Mouse (Mus musculus): ENCODE data around the gene Vps26a. TPM values are rescaled to one million over a fixed set of nuclear protein-coding genes. Genes with fewer than 3 reads are reported as not detected.

The Vps26a gene
- polyA plus RNA-seq, 1 experiment = 25.6 TPM

DNA sequence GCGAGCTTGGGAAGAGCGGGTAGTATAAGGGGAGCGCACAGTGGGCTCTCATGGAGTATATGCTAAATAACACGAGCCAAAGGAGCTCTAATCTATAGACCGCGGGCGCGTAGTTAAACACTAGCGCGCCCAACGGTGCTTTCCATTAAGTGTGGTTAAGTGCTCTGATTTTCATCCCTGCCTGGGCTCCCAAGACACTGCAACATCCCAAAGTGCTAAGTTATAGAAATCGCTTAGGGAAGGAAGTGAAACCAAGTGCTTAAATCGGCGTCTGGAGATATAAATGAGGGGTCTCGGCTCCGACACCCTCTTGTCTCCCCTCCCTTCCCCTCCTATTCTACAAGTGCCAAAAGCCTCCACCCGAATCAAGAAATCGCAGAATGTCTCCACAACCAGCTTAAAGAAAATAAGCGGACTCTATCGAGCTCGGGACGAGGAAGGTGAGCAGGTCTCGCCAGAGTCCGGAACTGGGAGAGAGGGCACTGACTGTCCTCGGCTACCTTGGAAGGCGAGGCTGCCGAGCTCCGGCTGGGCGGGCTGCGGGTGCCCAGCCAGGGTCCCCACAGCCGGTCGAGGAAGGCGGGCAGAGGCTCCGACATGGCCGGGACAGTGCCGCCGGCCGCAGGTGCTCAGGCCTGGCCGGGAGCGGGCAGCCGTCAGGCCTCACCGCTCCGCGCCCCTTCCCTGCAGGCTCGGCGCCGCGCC is 575 bp downstream of the Vps26a start:
- Histone ChIP-seq H3ac (ENCODE audit: control insufficient read depth, insufficient read length) (peak overlapping the region; percentile 24), H3K4me2 (ENCODE audit: low read depth) (peak overlapping the region; percentile 91), H3K4me3 (peak overlapping the region; percentile 70), H3K36me3 (ENCODE audit: control insufficient read depth, insufficient read depth) (no peaks in the 10 kb centered on the region), H3K27me3 (ENCODE audit: control insufficient read depth, insufficient read depth, insufficient read length) (no peaks in the 10 kb centered on the region), H3K79me2 (ENCODE audit: control insufficient read depth, insufficient read depth) (peaks cover 50% of the 10 kb centered on the region)
- TF ChIP-seq MYOD1 (IDR thresholded peaks at IDR 0.05; ENCODE audit: control insufficient read depth in 1 of 3, insufficient read length in 2 of 3, low read depth in 2 of 3) (peak in 1 of 3 experiments; percentile 51), TCF12 (IDR thresholded peaks at IDR 0.05; ENCODE audit: insufficient read depth, poor library complexity, severe bottlenecking) (no peak)

DNA sequence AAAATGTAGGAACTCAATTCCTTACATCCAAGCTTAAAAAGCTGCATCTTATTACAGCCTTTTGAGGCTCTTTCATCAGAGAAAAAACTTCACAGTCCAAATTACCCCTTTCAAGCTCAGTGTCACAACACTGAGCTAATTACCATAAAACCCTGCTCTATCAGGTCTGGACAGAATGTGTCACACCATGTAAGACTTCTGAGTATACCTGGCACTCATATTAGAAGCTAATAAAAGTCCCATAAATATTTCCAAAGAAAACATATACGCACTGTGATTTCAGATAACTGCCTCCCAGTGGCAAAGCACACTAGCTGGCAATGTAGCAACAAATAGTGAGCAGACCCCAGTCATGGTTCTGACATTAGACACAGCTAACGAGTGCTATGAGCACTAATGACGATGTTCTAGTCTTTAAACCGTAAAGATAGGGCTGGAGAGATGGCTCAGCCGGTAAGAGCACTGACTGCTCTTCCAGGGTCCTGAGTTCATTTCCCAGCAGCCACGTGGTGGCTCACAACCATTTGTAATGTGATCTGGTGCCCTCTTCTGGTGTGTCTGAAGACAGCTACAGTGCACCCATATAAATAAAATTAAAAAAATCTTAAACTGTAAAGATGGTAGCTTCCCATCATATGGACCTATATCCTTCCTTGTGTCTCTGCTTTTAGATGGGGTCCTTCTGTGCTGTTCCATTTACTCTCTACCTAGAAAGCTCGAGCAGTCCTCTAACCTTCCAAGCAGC is 5.3 kb downstream of the Vps26a start:
- H3K4me3 ChIP-seq = no peak overlapping the region
- H3K79me2 ChIP-seq (ENCODE audit: control insufficient read depth, insufficient read depth) = peaks cover 82% of the 10 kb centered on the region
- no peak overlapping the region for H3K4me2 ChIP-seq (ENCODE audit: low read depth)
- no peaks in the 10 kb centered on the region for H3K27me3 ChIP-seq (ENCODE audit: control insufficient read depth, insufficient read depth, insufficient read length)
- H3K36me3 ChIP-seq (ENCODE audit: control insufficient read depth, insufficient read depth) = peaks cover 5% of the 10 kb centered on the region
- TF ChIP-seq POLR2A (IDR thresholded peaks at IDR 0.05; ENCODE audit: insufficient read length, low read depth) (no peak), MYOD1 (IDR thresholded peaks at IDR 0.05; ENCODE audit: control insufficient read depth in 1 of 3, insufficient read length in 2 of 3, low read depth in 2 of 3) (no peak), CEBPB (IDR thresholded peaks at IDR 0.05; ENCODE audit: insufficient read depth, poor library complexity, severe bottlenecking) (no peak), REST (IDR thresholded peaks at IDR 0.05; ENCODE audit: insufficient read depth, insufficient read length) (no peak), POLR2AphosphoS2 (IDR thresholded peaks at IDR 0.05; ENCODE audit: insufficient read length, low read depth) (no peak), SRF (IDR thresholded peaks at IDR 0.05; ENCODE audit: control insufficient read depth, insufficient read length, low read depth) (no peak), MYOG (IDR thresholded peaks at IDR 0.05; ENCODE audit: control insufficient read depth in 1 of 3, insufficient read depth in 1 of 3, insufficient read length in 2 of 3, low read depth in 2 of 3) (no peak)
- no peak overlapping the region for H3ac ChIP-seq (ENCODE audit: control insufficient read depth, insufficient read length)

DNA sequence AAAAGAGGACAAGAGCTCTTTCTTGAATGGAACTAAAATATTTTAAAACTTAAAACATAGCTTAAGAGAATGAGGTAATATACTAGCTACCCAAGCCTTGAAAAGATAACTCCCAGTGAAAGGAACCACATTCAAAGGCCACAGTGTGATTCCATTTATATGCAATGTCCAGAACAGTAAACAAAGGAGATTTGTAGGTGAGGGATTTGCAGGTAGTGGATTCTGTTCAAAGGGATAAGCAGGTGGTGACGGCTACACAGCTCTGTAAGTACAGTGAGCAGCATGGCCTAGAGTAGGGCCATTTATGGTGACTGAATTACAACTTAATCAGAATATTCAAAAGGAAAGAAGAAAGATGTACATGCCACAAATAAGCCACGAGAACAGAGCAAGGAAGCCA is 9.6 kb downstream of the Vps26a start:
- peaks cover 5% of the 10 kb centered on the region for H3K36me3 ChIP-seq (ENCODE audit: control insufficient read depth, insufficient read depth)
- no peak overlapping the region for H3ac ChIP-seq (ENCODE audit: control insufficient read depth, insufficient read length)
- H3K4me2 ChIP-seq (ENCODE audit: low read depth) = no peak overlapping the region
- TF ChIP-seq POLR2A (IDR thresholded peaks at IDR 0.05; ENCODE audit: insufficient read length, low read depth) (no peak), TCF12 (IDR thresholded peaks at IDR 0.05; ENCODE audit: insufficient read depth, poor library complexity, severe bottlenecking) (no peak), USF1 (IDR thresholded peaks at IDR 0.05; ENCODE audit: low read depth) (no peak), CEBPB (IDR thresholded peaks at IDR 0.05; ENCODE audit: insufficient read depth, poor library complexity, severe bottlenecking) (no peak), SRF (IDR thresholded peaks at IDR 0.05; ENCODE audit: control insufficient read depth, insufficient read length, low read depth) (no peak), TCF3 (IDR thresholded peaks at IDR 0.05; ENCODE audit: insufficient read length, low read depth) (no peak)
- H3K79me2 ChIP-seq (ENCODE audit: control insufficient read depth, insufficient read depth) = peaks cover 78% of the 10 kb centered on the region
- H3K4me3 ChIP-seq = no peak overlapping the region
- no peaks in the 10 kb centered on the region for H3K27me3 ChIP-seq (ENCODE audit: control insufficient read depth, insufficient read depth, insufficient read length)

DNA sequence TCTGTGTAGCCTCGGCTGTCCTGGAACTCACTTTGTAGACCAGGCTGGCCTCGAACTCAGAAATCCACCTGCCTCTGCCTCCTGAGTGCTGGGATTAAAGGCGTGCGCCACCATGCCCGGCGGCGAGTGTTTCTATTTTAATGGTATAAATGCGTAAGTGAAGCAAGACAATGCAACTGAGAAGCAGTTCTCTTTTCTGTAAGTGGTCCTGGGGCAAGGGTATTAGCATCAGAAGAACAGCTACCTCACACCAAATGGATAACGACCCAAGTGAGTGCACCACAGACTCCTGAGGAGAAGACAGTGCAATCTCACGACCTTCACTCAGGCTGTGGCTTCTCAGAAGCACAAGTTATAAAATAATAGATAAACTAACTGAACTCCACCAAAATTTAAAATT is 11.7 kb downstream of the Vps26a start:
- H3K79me2 ChIP-seq (ENCODE audit: control insufficient read depth, insufficient read depth) = peaks cover 68% of the 10 kb centered on the region
- no peak overlapping the region for H3K4me2 ChIP-seq (ENCODE audit: low read depth)
- H3K4me3 ChIP-seq = no peak overlapping the region
- H3K36me3 ChIP-seq (ENCODE audit: control insufficient read depth, insufficient read depth) = peaks cover 9% of the 10 kb centered on the region
- no peaks in the 10 kb centered on the region for H3K27me3 ChIP-seq (ENCODE audit: control insufficient read depth, insufficient read depth, insufficient read length)
- TF ChIP-seq TCF3 (IDR thresholded peaks at IDR 0.05; ENCODE audit: insufficient read length, low read depth) (no peak), USF1 (IDR thresholded peaks at IDR 0.05; ENCODE audit: low read depth) (no peak), SRF (IDR thresholded peaks at IDR 0.05; ENCODE audit: control insufficient read depth, insufficient read length, low read depth) (no peak), REST (IDR thresholded peaks at IDR 0.05; ENCODE audit: insufficient read depth, insufficient read length) (no peak), CEBPB (IDR thresholded peaks at IDR 0.05; ENCODE audit: insufficient read depth, poor library complexity, severe bottlenecking) (no peak), E2F4 (IDR thresholded peaks at IDR 0.05; ENCODE audit: insufficient read depth) (no peak), POLR2A (IDR thresholded peaks at IDR 0.05; ENCODE audit: insufficient read length, low read depth) (no peak), POLR2AphosphoS2 (IDR thresholded peaks at IDR 0.05; ENCODE audit: insufficient read length, low read depth) (no peak), MYOD1 (IDR thresholded peaks at IDR 0.05; ENCODE audit: control insufficient read depth in 1 of 3, insufficient read length in 2 of 3, low read depth in 2 of 3) (no peak), MAX (IDR thresholded peaks at IDR 0.05; ENCODE audit: low read depth) (no peak), MYOG (IDR thresholded peaks at IDR 0.05; ENCODE audit: control insufficient read depth in 1 of 3, insufficient read depth in 1 of 3, insufficient read length in 2 of 3, low read depth in 2 of 3) (no peak), TCF12 (IDR thresholded peaks at IDR 0.05; ENCODE audit: insufficient read depth, poor library complexity, severe bottlenecking) (no peak)
- H3ac ChIP-seq (ENCODE audit: control insufficient read depth, insufficient read length) = no peak overlapping the region

DNA sequence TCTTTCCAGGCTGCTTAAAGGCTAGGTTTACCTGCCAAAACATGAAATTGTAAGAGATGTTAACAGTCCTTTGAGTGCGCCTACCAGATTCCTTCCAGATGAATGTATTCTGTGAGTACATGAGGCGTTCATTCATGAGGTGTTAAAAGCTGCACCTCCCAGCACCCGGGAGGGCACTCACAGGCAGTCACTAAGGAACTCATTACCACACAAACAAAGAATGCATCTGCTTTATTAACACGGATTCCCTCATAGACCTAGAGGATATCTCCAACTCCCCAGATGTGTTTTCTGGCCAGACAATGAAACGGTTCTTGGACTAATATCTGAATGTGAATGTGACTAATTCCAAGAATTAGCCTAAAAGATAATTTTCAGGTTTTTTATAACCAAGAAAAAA is 15.5 kb downstream of the Vps26a start:
- Histone ChIP-seq H3K4me2 (ENCODE audit: low read depth) (no peak overlapping the region), H3K4me3 (no peak overlapping the region)
- TF ChIP-seq MYOG (IDR thresholded peaks at IDR 0.05; ENCODE audit: control insufficient read depth in 1 of 3, insufficient read depth in 1 of 3, insufficient read length in 2 of 3, low read depth in 2 of 3) (no peak), POLR2A (IDR thresholded peaks at IDR 0.05; ENCODE audit: insufficient read length, low read depth) (no peak), TCF12 (IDR thresholded peaks at IDR 0.05; ENCODE audit: insufficient read depth, poor library complexity, severe bottlenecking) (no peak), E2F4 (IDR thresholded peaks at IDR 0.05; ENCODE audit: insufficient read depth) (no peak), TCF3 (IDR thresholded peaks at IDR 0.05; ENCODE audit: insufficient read length, low read depth) (no peak), SRF (IDR thresholded peaks at IDR 0.05; ENCODE audit: control insufficient read depth, insufficient read length, low read depth) (no peak)

More for the DNA sequence above, 15.5 kb downstream of the Vps26a start:
- Histone ChIP-seq H3K36me3 (ENCODE audit: control insufficient read depth, insufficient read depth) (peaks cover 14% of the 10 kb centered on the region), H3ac (ENCODE audit: control insufficient read depth, insufficient read length) (no peak overlapping the region), H3K27me3 (ENCODE audit: control insufficient read depth, insufficient read depth, insufficient read length) (no peaks in the 10 kb centered on the region), H3K79me2 (ENCODE audit: control insufficient read depth, insufficient read depth) (peaks cover 48% of the 10 kb centered on the region)
